Mouse (Mus musculus): ENCODE measurements at regions not wholly inside any gene's neighbourhood (a gene's known extent, or its start where the extent isn't known, plus 50 kb on each side); places are given as distances from the start of the nearest gene placed in this dataset.
"Not testable (repeated sequence)": the region's sequence is repeated elsewhere in the genome, so short reads cannot be mapped to it uniquely, and the experiment has no call there.

DNA sequence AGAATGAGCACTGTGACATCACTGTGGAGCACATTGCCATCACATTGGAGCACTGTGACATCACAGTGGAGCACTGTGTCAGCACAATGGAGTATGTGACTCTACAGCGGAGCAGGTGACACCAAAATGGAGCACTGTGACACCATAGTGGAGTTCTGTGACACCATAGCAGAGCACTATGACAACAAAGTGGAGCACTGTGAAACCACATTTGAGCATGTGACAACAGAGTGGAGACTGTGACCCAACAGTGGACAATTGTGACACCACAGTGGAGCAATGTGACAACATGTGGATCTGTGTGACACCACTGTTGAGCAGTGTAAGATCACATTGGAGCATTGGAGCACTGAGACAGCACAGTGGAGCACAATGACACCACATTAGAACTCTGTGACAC, 87.2 kb upstream of the Vmn1r2 start:
- H3K9me3 ChIP-seq (ENCODE audit: low read length), result peaks cover 58% of the 10 kb centered on the region
- no peak for ATAC-seq (ENCODE audit: low FRiP score, low TSS enrichment)

GRCm38 (mm10) chr4:3080385-3081125, 86.6 kb upstream of the Vmn1r2 start:
- no peak overlapping the region for H3K4me2 ChIP-seq (replicated peaks; ENCODE audit: low read depth, low read length)
- peak; percentile 24 for ATAC-seq (ENCODE audit: low FRiP score, low TSS enrichment)
- no peaks in the 10 kb centered on the region for H3K27me3 ChIP-seq (ENCODE audit: insufficient read depth, low read length)
- no peak overlapping the region for H3K9ac ChIP-seq (replicated peaks; ENCODE audit: low read length)
- no peak overlapping the region for H3K4me3 ChIP-seq (ENCODE audit: low read length)
- H3K9me3 ChIP-seq (ENCODE audit: low read length), result peaks cover 65% of the 10 kb centered on the region
- 57% methylated on average over 7 of the region's 7 CpGs for WGBS
- H3K4me1 ChIP-seq (ENCODE audit: insufficient read depth, low read length), result no peaks in the 10 kb centered on the region
- no peak overlapping the region for H3K27ac ChIP-seq (ENCODE audit: low read length)
- H3K36me3 ChIP-seq (ENCODE audit: insufficient read depth, low read length), result no peaks in the 10 kb centered on the region

More for the DNA sequence above, 87.2 kb upstream of the Vmn1r2 start:
- Histone ChIP-seq H3K4me1 (ENCODE audit: insufficient read depth, low read length) (no peaks in the 10 kb centered on the region), H3K4me3 (ENCODE audit: low read length) (no peak overlapping the region), H3K9ac (replicated peaks; ENCODE audit: low read length) (no peak overlapping the region), H3K36me3 (ENCODE audit: insufficient read depth, low read length) (no peaks in the 10 kb centered on the region), H3K4me2 (replicated peaks; ENCODE audit: low read depth, low read length) (no peak overlapping the region), H3K27me3 (ENCODE audit: insufficient read depth, low read length) (no peaks in the 10 kb centered on the region), H3K27ac (ENCODE audit: low read length) (no peak overlapping the region)
- 93% methylated on average over 1 of the region's 1 CpGs for WGBS

DNA sequence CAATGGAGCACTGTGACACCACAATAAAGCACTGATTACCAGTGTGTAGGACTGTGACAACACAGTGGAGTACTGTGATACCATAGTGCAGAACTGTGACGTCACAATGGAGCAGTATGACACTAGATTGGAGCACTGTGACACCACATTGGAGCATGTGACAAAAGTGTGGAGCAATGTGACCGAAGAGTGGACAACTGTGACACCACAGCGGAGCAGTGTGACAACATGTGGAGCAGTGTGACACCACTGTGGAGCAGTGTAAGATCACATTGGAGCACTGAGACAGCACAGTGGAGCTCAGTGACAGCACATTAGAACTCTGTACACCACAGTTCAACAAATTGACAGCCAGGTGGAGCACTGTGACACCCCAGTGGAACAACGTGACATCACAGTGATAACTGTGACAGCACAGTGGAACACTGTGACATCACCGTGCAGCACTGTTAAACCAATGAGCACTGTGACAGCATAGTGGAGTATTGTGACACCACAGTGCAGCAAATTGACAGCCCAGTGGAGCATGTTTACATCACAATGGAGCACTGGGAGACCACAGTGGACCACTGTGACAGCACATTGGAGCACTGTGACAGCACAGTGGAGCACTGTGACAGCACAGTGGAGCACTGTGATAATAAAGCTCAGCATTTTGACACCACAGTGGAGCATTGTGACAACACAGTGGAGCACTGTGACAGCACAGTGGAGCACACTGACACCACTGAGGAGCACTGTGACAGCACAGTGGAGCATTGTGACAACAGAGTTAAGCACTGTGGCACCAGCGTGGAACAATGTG, 85.8 kb upstream of the Vmn1r2 start:
- H3K36me3 ChIP-seq (ENCODE audit: insufficient read depth, low read length), result no peaks in the 10 kb centered on the region
- no peak overlapping the region for H3K9ac ChIP-seq (replicated peaks; ENCODE audit: low read length)
- no peaks in the 10 kb centered on the region for H3K27me3 ChIP-seq (ENCODE audit: insufficient read depth, low read length)
- H3K4me3 ChIP-seq (ENCODE audit: low read length), result no peak overlapping the region
- no peak overlapping the region for H3K27ac ChIP-seq (ENCODE audit: low read length)
- no peaks in the 10 kb centered on the region for H3K4me1 ChIP-seq (ENCODE audit: insufficient read depth, low read length)
- no peak overlapping the region for H3K4me2 ChIP-seq (replicated peaks; ENCODE audit: low read depth, low read length)
- H3K9me3 ChIP-seq (ENCODE audit: low read length), result peaks cover 71% of the 10 kb centered on the region
- ATAC-seq (ENCODE audit: low FRiP score, low TSS enrichment), result peak; percentile 20; the same call in 1 of the 2 replicates
- WGBS, result 62% methylated on average over 6 of the region's 6 CpGs

- H3K4me1 ChIP-seq (ENCODE audit: insufficient read depth, low read length), result no peaks in the 10 kb centered on the region
- no peak overlapping the region for H3K4me3 ChIP-seq (ENCODE audit: low read length)
- no peaks in the 10 kb centered on the region for H3K36me3 ChIP-seq (ENCODE audit: insufficient read depth, low read length)
- peaks cover 71% of the 10 kb centered on the region for H3K9me3 ChIP-seq (ENCODE audit: low read length)
- H3K27me3 ChIP-seq (ENCODE audit: insufficient read depth, low read length), result no peaks in the 10 kb centered on the region
- 75% methylated on average over 3 of the region's 3 CpGs for WGBS
- no peak overlapping the region for H3K9ac ChIP-seq (replicated peaks; ENCODE audit: low read length)
- no peak overlapping the region for H3K27ac ChIP-seq (ENCODE audit: low read length)
- H3K4me2 ChIP-seq (replicated peaks; ENCODE audit: low read depth, low read length), result no peak overlapping the region
- ATAC-seq (ENCODE audit: low FRiP score, low TSS enrichment), result peak; percentile 17
Measured at GRCm38 (mm10) chr4:3081953-3082950, 84.9 kb upstream of the Vmn1r2 start.

DNA sequence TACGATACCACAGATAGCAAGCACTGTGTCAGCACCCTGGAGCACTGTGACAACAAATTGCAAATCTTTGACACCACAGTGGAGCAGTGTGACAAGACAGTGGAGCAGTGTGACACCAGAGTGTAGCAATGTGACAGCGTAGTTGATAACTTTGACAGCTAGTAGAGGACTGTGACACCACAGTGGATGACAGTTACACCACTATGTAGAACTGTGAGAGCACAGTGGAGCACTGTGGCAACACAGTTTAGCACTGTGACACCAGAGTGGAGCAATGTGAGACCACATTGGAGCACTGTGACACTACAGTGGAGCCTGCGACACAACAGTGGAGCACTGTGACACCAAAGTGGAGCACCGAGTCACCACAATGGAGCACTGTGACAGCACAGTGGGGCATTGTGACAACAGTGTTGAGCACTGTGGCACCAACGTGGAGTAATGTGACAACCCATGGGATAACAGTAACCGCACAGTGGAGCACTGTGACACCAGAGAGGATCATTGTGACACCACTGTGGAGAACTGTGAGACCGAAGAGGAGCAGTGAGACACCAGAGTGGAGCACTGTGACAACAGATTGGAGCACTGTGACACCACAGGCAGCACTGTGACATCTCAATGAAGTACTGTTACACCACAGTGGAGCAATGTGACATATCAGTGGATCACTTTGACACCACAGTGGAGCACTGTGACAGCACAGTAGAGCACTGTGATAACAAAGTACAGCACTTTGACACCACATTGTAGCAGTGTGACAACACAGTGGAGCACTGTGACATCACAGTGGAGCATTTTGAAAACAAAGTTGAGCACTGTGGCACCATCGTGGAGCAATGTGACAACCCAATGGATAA, 83.7 kb upstream of the Vmn1r2 start:
- Histone ChIP-seq H3K27me3 (ENCODE audit: insufficient read depth, low read length) (no peaks in the 10 kb centered on the region), H3K4me1 (ENCODE audit: insufficient read depth, low read length) (no peaks in the 10 kb centered on the region), H3K4me2 (replicated peaks; ENCODE audit: low read depth, low read length) (no peak overlapping the region), H3K9ac (replicated peaks; ENCODE audit: low read length) (no peak overlapping the region), H3K4me3 (ENCODE audit: low read length) (no peak overlapping the region), H3K27ac (ENCODE audit: low read length) (no peak overlapping the region), H3K36me3 (ENCODE audit: insufficient read depth, low read length) (no peaks in the 10 kb centered on the region), H3K9me3 (ENCODE audit: low read length) (peaks cover 71% of the 10 kb centered on the region)
- peak; percentile 46; the same call in 1 of the 2 replicates for ATAC-seq (ENCODE audit: low FRiP score, low TSS enrichment)
- 59% methylated on average over 8 of the region's 8 CpGs for WGBS

DNA sequence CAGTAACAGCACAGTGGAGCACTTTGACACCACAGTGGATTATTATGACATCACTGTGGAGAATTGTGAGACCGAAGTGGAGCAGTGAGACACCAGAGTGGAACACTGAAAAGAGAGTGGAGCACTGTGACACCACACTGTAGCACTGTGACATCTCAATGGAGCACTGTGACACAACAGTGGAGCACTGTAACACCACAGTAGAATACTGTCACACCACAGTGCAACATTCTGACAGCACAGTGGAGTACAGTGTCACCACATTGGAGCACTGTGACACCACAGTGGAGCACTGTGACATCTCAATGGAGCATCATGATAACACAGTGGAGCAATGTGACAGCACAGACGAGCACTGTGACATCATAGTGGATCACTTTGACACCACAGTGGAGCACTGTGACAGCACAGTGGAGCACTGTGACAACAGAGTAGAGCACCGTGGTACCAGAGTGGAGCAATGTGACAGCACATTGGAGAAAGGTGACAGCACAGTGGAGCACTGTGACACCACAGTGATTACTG, 83.0 kb upstream of the Vmn1r2 start:
- no peak overlapping the region for H3K27ac ChIP-seq (ENCODE audit: low read length)
- WGBS, result 69% methylated on average over 3 of the region's 3 CpGs
- H3K36me3 ChIP-seq (ENCODE audit: insufficient read depth, low read length), result no peaks in the 10 kb centered on the region
- H3K4me2 ChIP-seq (replicated peaks; ENCODE audit: low read depth, low read length), result no peak overlapping the region
- H3K4me3 ChIP-seq (ENCODE audit: low read length), result no peak overlapping the region
- H3K4me1 ChIP-seq (ENCODE audit: insufficient read depth, low read length), result no peaks in the 10 kb centered on the region
- ATAC-seq (ENCODE audit: low FRiP score, low TSS enrichment), result peak; percentile 3; the same call in 1 of the 2 replicates
- H3K27me3 ChIP-seq (ENCODE audit: insufficient read depth, low read length), result no peaks in the 10 kb centered on the region
- peaks cover 71% of the 10 kb centered on the region for H3K9me3 ChIP-seq (ENCODE audit: low read length)
- no peak overlapping the region for H3K9ac ChIP-seq (replicated peaks; ENCODE audit: low read length)

GRCm38 (mm10) chr4:3085456-3086448, 81.4 kb upstream of the Vmn1r2 start:
- ATAC-seq (ENCODE audit: low FRiP score, low TSS enrichment), result 0 out of 2 replicates have a peak, but pooled peaks have one; percentile 7
- peaks cover 68% of the 10 kb centered on the region for H3K9me3 ChIP-seq (ENCODE audit: low read length)

DNA sequence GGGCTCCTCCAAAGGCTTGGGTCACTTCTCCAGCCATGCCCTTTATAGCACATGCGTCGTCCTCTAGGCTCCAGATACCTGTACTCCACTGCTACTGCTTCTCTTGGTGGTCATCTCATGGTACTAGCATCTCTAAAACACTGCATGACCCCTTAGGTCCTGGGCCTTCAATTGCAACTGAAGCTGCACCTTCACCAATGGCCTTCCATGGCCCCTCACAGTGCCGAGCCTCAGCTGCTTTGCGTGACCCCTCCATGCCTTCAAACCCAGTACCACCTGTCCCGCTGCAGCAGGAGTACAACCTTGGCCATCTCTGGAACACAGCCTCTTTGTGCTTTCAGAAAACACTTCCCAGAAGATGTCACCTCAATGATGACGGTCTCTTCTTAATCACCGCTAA, 79.5 kb upstream of the Vmn1r2 start:
- H3K9me3 ChIP-seq (ENCODE audit: low read length), result peaks cover 53% of the 10 kb centered on the region
- WGBS, result 79% methylated on average over 7 of the region's 7 CpGs

More at GRCm38 (mm10) chr4:3085456-3086448, 81.4 kb upstream of the Vmn1r2 start:
- no peak overlapping the region for H3K4me3 ChIP-seq (ENCODE audit: low read length)
- 64% methylated on average over 6 of the region's 6 CpGs for WGBS
- H3K27me3 ChIP-seq (ENCODE audit: insufficient read depth, low read length), result no peaks in the 10 kb centered on the region
- H3K4me1 ChIP-seq (ENCODE audit: insufficient read depth, low read length), result no peaks in the 10 kb centered on the region
- H3K36me3 ChIP-seq (ENCODE audit: insufficient read depth, low read length), result no peaks in the 10 kb centered on the region
- H3K27ac ChIP-seq (ENCODE audit: low read length), result no peak overlapping the region
- H3K9ac ChIP-seq (replicated peaks; ENCODE audit: low read length), result no peak overlapping the region
- no peak overlapping the region for H3K4me2 ChIP-seq (replicated peaks; ENCODE audit: low read depth, low read length)

More for the DNA sequence above, 79.5 kb upstream of the Vmn1r2 start:
- H3K4me2 ChIP-seq (replicated peaks; ENCODE audit: low read depth, low read length); H3K4me3 ChIP-seq (ENCODE audit: low read length); H3K27ac ChIP-seq (ENCODE audit: low read length); H3K9ac ChIP-seq (replicated peaks; ENCODE audit: low read length); ATAC-seq (ENCODE audit: low FRiP score, low TSS enrichment); H3K36me3 ChIP-seq (ENCODE audit: insufficient read depth, low read length); H3K27me3 ChIP-seq (ENCODE audit: insufficient read depth, low read length); H3K4me1 ChIP-seq (ENCODE audit: insufficient read depth, low read length): not testable (repeated sequence)
